ENCODE assay signal across 22 mouse cellular contexts in the genomic region with DNA sequence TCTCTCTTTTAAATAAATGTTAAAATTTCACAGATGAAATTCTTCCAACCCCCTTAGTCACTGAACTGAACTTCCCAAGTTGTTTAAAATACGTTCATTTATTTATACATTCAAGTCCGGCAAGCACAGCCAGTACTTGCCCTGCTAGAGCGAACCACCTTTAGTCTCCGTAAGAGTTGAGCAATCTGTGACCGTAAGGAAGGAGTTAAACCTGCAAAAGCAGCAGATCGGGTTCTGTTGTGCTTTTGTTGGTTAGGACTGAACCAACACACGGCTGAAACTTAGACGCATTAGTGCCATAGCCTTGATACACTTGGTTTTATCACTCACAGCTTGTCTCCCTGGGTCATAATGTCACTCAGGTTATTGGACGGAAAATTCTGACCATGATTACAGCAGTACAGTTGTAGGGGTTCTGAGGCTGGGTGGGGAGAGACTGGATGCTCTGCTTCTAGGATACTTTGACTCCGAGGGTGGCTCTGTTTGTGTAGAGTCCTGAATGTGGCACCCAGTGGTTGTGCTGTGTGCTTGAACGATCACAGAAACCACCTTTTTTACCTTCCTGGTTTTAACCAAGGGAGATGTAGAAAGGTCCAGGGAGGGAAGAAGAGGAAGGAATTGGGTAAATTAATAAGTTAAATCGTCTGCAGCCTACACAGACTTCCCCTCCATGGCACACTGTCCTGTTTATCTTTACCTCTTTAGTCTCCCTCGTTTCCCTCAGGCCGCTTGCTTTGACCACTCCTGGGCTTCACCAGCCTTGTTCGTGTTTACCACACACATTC. TPM values are rescaled to one million over a fixed set of nuclear protein-coding genes. Genes with fewer than 3 reads are reported as not detected.
"Had no signal": no experiment of that assay in that cellular context is flagged by ENCODE, and none has a peak within 500 bp of the region (broad histone marks: within the 10 kb centered on the region; RNA-seq: fewer than 3 reads in every experiment).

No protein-coding gene starts in this region.

- ATAC-seq: intestine, embryonic 15.5 days had no signal

- H3K9ac ChIP-seq: intestine, embryonic 15.5 days; limb, embryonic 13.5 days; liver, embryonic 15.5 days; lung, embryonic 14.5 days; midbrain, embryonic 12.5 days had no signal

- H3K4me1 ChIP-seq: midbrain, embryonic 12.5 days had no signal

- H3K9me3 ChIP-seq: intestine, embryonic 15.5 days; limb, embryonic 13.5 days; liver, embryonic 15.5 days; midbrain, embryonic 12.5 days had no signal

- H3K27ac ChIP-seq: intestine, embryonic 15.5 days; limb, embryonic 13.5 days; liver, embryonic 15.5 days; midbrain, embryonic 12.5 days had no signal

- H3K4me2 ChIP-seq: intestine, embryonic 15.5 days; limb, embryonic 13.5 days; liver, embryonic 15.5 days; lung, embryonic 14.5 days; midbrain, embryonic 12.5 days had no signal

- H3K27me3 ChIP-seq: intestine, embryonic 15.5 days; limb, embryonic 13.5 days; liver, embryonic 15.5 days; midbrain, embryonic 12.5 days had no signal

- H3K36me3 ChIP-seq: intestine, embryonic 15.5 days; limb, embryonic 13.5 days; liver, embryonic 15.5 days; midbrain, embryonic 12.5 days had no signal

- DNase-seq: kidney, adult 2 months; kidney, postnatal 14 days; left cerebral cortex, postnatal 4 days; lung, embryonic 14.5 days; lung, postnatal 10 days; lung, postnatal 4 days; right cerebral cortex, adult 18-20 months; right cerebral cortex, postnatal 25 days; thymus, postnatal 36 days had no signal

- H3K4me3 ChIP-seq: intestine, embryonic 15.5 days; limb, embryonic 13.5 days; liver, embryonic 15.5 days; midbrain, embryonic 12.5 days had no signal

RNA-seq across cellular contexts. Expression of a gene that starts 55.2 kb away (rescaled TPM):
- total RNA-seq: layer of hippocampus, postnatal 10 days; left cerebral cortex, postnatal 10 days; left cerebral cortex, postnatal 4 days; liver, adult 2 months; megakaryocyte-erythroid progenitor cell, adult 5-6 weeks; midbrain, postnatal 0 days had no signal
- polyA plus RNA-seq: intestine, embryonic 15.5 days; kidney, adult 2 months; limb, embryonic 13.5 days; liver, adult 2 months; liver, embryonic 15.5 days; lung, embryonic 14.5 days; midbrain, embryonic 12.5 days; midbrain, postnatal 0 days; neural tube, embryonic 14.5 days; small intestine, adult 2 months; stomach, embryonic 14.5 days; thymus, postnatal 0 days had no signal

RNA-seq across cellular contexts. Expression of a gene that starts 56.4 kb away (rescaled TPM):
- total RNA-seq: layer of hippocampus, postnatal 10 days; left cerebral cortex, postnatal 10 days; left cerebral cortex, postnatal 4 days; liver, adult 2 months; megakaryocyte-erythroid progenitor cell, adult 5-6 weeks; midbrain, postnatal 0 days had no signal
- polyA plus RNA-seq: intestine, embryonic 15.5 days; limb, embryonic 13.5 days; liver, adult 2 months; liver, embryonic 15.5 days; lung, embryonic 14.5 days; small intestine, adult 2 months; stomach, embryonic 14.5 days; thymus, postnatal 0 days had no signal
